Mouse (Mus musculus): ENCODE measurements at regions not wholly inside any gene's neighbourhood (a gene's known extent, or its start where the extent isn't known, plus 50 kb on each side); places are given as distances from the start of the nearest gene placed in this dataset.

- DNase-seq: no peak
Observed at GRCm38 (mm10) chr12:70769538-70770176, 55.7 kb upstream of the Frmd6 start.

- DNase-seq: no peak
Observed at GRCm38 (mm10) chr12:70774006-70774405, 51.3 kb upstream of the Frmd6 start.

- no peak for DNase-seq
Observed at GRCm38 (mm10) chr12:70774816-70775591, 50.3 kb upstream of the Frmd6 start.

Data from kidney, postnatal 25 days (tissue).